Comparison of ENCODE assay signal across 21 mouse cellular contexts in the genomic region with DNA sequence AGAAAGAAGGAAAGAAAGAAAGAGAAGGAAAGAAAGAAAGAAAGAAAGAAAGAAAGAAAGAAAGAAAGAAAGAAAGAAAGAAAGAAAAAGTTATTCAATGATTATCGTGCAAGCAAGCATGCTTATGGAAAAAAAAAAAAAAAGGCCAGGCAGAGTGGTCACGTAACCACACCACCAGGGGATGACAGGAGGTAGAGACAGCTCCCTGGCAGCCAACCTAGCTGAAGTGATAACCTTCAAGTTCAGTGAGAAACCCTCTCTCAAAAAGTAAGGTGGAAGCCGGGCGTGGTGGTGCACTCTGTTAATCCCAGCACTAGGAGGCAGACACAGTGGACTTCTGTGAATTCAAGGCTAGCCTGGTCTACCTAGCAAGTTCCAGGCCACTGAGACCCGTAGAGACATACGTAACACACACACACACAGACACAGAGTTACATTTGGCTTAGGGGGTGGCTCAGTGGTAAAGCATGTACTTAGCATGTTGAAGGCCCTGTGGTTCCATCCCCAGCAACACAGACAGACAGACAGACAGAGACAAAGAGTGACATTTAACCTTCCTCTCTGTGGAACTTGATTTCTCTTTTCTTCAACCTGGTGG. TPM values are rescaled to one million over a fixed set of nuclear protein-coding genes. Genes with fewer than 3 reads are reported as not detected.
A peak's percentile ranks its signal among the peaks of the same experiment; 100 is the strongest.
DNase-seq lines count a peak whose midpoint lies in the region; ATAC-seq and TF ChIP-seq lines count a peak whose summit lies in the region.
"Had no signal": no experiment of that assay in that cellular context is flagged by ENCODE, and none has a peak within 500 bp of the region (broad histone marks: within the 10 kb centered on the region; RNA-seq: fewer than 3 reads in every experiment).

No protein-coding gene starts in this region.

- dilution Hi-C loops in CH12.LX (cut with MboI; ENCODE audit: extremely low pct_ligation_motif_present, extremely low pct_unique_long_range_greater_than_20kb, low sequenced_read_pairs): no loop called here

- peak; percentile 61 for DNase-seq in heart, postnatal 4 days
- no peak for DNase-seq in heart, embryonic 10.5 days (ENCODE audit: low spot score)
- no peak for DNase-seq in CH12.LX (ENCODE audit: extremely low read depth)
- no peak for DNase-seq in right cerebral cortex, postnatal 25 days
- DNase-seq in left cerebral cortex, adult 18-20 months (ENCODE audit: low spot score in 2 of 2): no peak
- DNase-seq: adrenal gland, postnatal 25 days; cerebellum, postnatal 25 days; gastrocnemius, adult 2 months; lung, postnatal 14 days; right cerebral cortex, postnatal 14 days; thymus, postnatal 25 days had no signal

- 77% methylated on average over 6 of the region's 6 CpGs for WGBS in heart, embryonic 10.5 days
- 62% methylated on average over 6 of the region's 6 CpGs for WGBS in liver, embryonic 15.5 days (ENCODE audit: insufficient replicate concordance)
- WGBS in small intestine, adult 2 months: 82% methylated on average over 6 of the region's 6 CpGs

- H3K36me3 ChIP-seq in heart, embryonic 10.5 days: no peaks in the 10 kb centered on the region
- H3K36me3 ChIP-seq in CH12.LX (replicated peaks in 1 of 2; ENCODE audit: control insufficient read depth in 1 of 2, insufficient read depth in 1 of 2, low read length in 1 of 2): peaks cover 55 to 87% of the 10 kb centered on the region in 2 experiments
- H3K36me3 ChIP-seq in liver, embryonic 15.5 days (replicated peaks): 0 out of 2 replicates have a peak, but pooled peaks cover 9% of the 10 kb centered on the region
- H3K36me3 ChIP-seq in small intestine, adult 2 months (ENCODE audit: control insufficient read depth, insufficient read depth, low read length): peaks cover 17% of the 10 kb centered on the region; the same call in 1 of the 2 replicates

- H3K4me2 ChIP-seq in CH12.LX (ENCODE audit: insufficient read depth, low read depth, poor library complexity, severe bottlenecking): peak overlapping the region; percentile 48
- no peak overlapping the region for H3K4me2 ChIP-seq in liver, embryonic 15.5 days
- H3K4me2 ChIP-seq: midbrain, embryonic 12.5 days had no signal

- TF ChIP-seq POLR2A in CH12.LX (IDR thresholded peaks at IDR 0.05; ENCODE audit: low read depth, low read length): no peak
- no peak for TF ChIP-seq POLR2A in small intestine, adult 2 months (IDR thresholded peaks at IDR 0.05; ENCODE audit: low read depth, low read length)

- no peaks in the 10 kb centered on the region for H3K27me3 ChIP-seq in heart, embryonic 10.5 days (ENCODE audit: insufficient read depth, poor library complexity, severe bottlenecking)
- no peaks in the 10 kb centered on the region for H3K27me3 ChIP-seq in CH12.LX (replicated peaks)
- no peaks in the 10 kb centered on the region for H3K27me3 ChIP-seq in liver, embryonic 15.5 days
- H3K27me3 ChIP-seq in small intestine, adult 2 months (ENCODE audit: control insufficient read depth, insufficient read depth, low read length): no peaks in the 10 kb centered on the region
- H3K27me3 ChIP-seq: midbrain, embryonic 12.5 days had no signal

- no peak for ATAC-seq in liver, embryonic 15.5 days (ENCODE audit: insufficient read depth)
- ATAC-seq: forebrain, embryonic 14.5 days had no signal

- TF ChIP-seq CTCF in CH12.LX (conservative IDR thresholded peaks at IDR 0.05 in 1 of 2, IDR thresholded peaks at IDR 0.05 in 1 of 2; ENCODE audit: low read depth in 2 of 2, low read length in 2 of 2): peak in 1 of 2 experiments; percentile 26; a peak in 1 of 4 replicates
- TF ChIP-seq CTCF in small intestine, adult 2 months (IDR thresholded peaks at IDR 0.05; ENCODE audit: extremely low read depth, insufficient read length, insufficient replicate concordance, low read depth, low read length): no peak

- H3K4me1 ChIP-seq in heart, embryonic 10.5 days: peaks cover 31% of the 10 kb centered on the region
- peaks cover 45 to 84% of the 10 kb centered on the region in 2 experiments for H3K4me1 ChIP-seq in CH12.LX (ENCODE audit: control insufficient read depth in 1 of 2, insufficient read depth in 2 of 2)
- peaks cover 66% of the 10 kb centered on the region for H3K4me1 ChIP-seq in liver, embryonic 15.5 days (replicated peaks)
- H3K4me1 ChIP-seq in small intestine, adult 2 months (ENCODE audit: control insufficient read depth, insufficient read depth, insufficient read length, low read length): peaks cover 25% of the 10 kb centered on the region
- H3K4me1 ChIP-seq: midbrain, embryonic 12.5 days had no signal

- H3K9ac ChIP-seq in CH12.LX (ENCODE audit: insufficient read depth, low read depth): peak overlapping the region; percentile 12; the same call in 1 of the 2 replicates
- no peak overlapping the region for H3K9ac ChIP-seq in liver, embryonic 15.5 days
- H3K9ac ChIP-seq: midbrain, embryonic 12.5 days had no signal

- in situ Hi-C loops in CH12.LX (cut with MboI; ENCODE audit: low pct_ligation_motif_present, low pct_unique_long_range_greater_than_20kb, low sequenced_read_pairs): no loop called here

- no peak for TF ChIP-seq EP300 in CH12.LX (IDR thresholded peaks at IDR 0.05; ENCODE audit: low read length)

- no peak; the same call in 1 of the 2 replicates for TF ChIP-seq RAD21 in CH12.LX (IDR thresholded peaks at IDR 0.05; ENCODE audit: low read depth, low read length)

- H3K79me2 ChIP-seq in CH12.LX (replicated peaks; ENCODE audit: control insufficient read depth, extremely low read depth, insufficient read depth, poor library complexity, severe bottlenecking): peaks cover 3% of the 10 kb centered on the region; the same call in 1 of the 2 replicates

- no peaks in the 10 kb centered on the region for H3K9me3 ChIP-seq in heart, embryonic 10.5 days
- H3K9me3 ChIP-seq in CH12.LX (replicated peaks; ENCODE audit: low read length): no peaks in the 10 kb centered on the region
- H3K9me3 ChIP-seq in liver, embryonic 15.5 days (replicated peaks): no peaks in the 10 kb centered on the region
- H3K9me3 ChIP-seq: hindbrain, embryonic 10.5 days; midbrain, embryonic 12.5 days had no signal

- H3K27ac ChIP-seq in heart, embryonic 10.5 days: no peak overlapping the region
- H3K27ac ChIP-seq in CH12.LX (ENCODE audit: insufficient read depth, low read depth): peak overlapping the region; percentile 94
- 0 out of 2 replicates have a peak overlapping the region, but pooled peaks have one; percentile 19 for H3K27ac ChIP-seq in liver, embryonic 15.5 days (replicated peaks)
- H3K27ac ChIP-seq in small intestine, adult 2 months (ENCODE audit: insufficient read depth, low read depth, low read length): peak overlapping the region; percentile 59
- H3K27ac ChIP-seq: gastrocnemius, adult 2 months; hindbrain, embryonic 10.5 days; midbrain, embryonic 12.5 days had no signal

- H3K4me3 ChIP-seq in heart, embryonic 10.5 days: no peak overlapping the region
- peak overlapping the region in 1 of 3 experiments; percentile 19 for H3K4me3 ChIP-seq in CH12.LX (replicated peaks in 1 of 3; ENCODE audit: low read depth in 2 of 3, low read length in 2 of 3, poor library complexity in 1 of 3)
- no peak overlapping the region for H3K4me3 ChIP-seq in liver, embryonic 15.5 days (replicated peaks)
- H3K4me3 ChIP-seq in small intestine, adult 2 months (ENCODE audit: low read depth, low read length): 0 out of 2 replicates have a peak overlapping the region, but pooled peaks have one; percentile 7
- H3K4me3 ChIP-seq: gastrocnemius, adult 2 months; hindbrain, embryonic 10.5 days; midbrain, embryonic 12.5 days had no signal

RNA-seq across cellular contexts. Expression of gene Phb2, which starts 10.8 kb away (rescaled TPM):
- total RNA-seq in heart, postnatal 4 days (2021): 100 to 1,000 TPM; 398 to 399 TPM
- polyA plus RNA-seq in heart, embryonic 10.5 days (2016; fragmentation: Nextera tagmentation; extraction: Ambion mirVana): 438 and 483 TPM in 2 replicates
- total RNA-seq in CH12.LX (2012; rRNA removed) (440 and 578 TPM in 2 replicates), CH12.LX (2014; rRNA removed) (380 and 405 TPM in 2 replicates)
- 623 and 694 TPM in 2 replicates for polyA plus RNA-seq in CH12.LX (2012; ENCODE audit: insufficient read length, low read depth)
- 242 and 243 TPM in 2 replicates for polyA plus RNA-seq in liver, embryonic 15.5 days (2015; fragmentation: Nextera tagmentation; extraction: Ambion mirVana)
- 87.7 and 122 TPM in 2 replicates for polyA plus RNA-seq in small intestine, adult 2 months (2012; rRNA removed)
- total RNA-seq in left cerebral cortex, adult 18-20 months (2021): 100 to 1,000 TPM; 115 to 117 TPM

RNA-seq across cellular contexts. Expression of gene Emg1, which starts 11.0 kb away (rescaled TPM):
- 10 to 100 TPM; 72.9 to 73.6 TPM for total RNA-seq in heart, postnatal 4 days (2021)
- 162 and 216 TPM in 2 replicates for polyA plus RNA-seq in heart, embryonic 10.5 days (2016; fragmentation: Nextera tagmentation; extraction: Ambion mirVana)
- 352 and 439 TPM in 2 replicates for total RNA-seq in CH12.LX (2012; rRNA removed)
- 481 and 498 TPM in 2 replicates for total RNA-seq in CH12.LX (2014; rRNA removed)
- polyA plus RNA-seq in CH12.LX (2012; ENCODE audit: insufficient read length, low read depth): 301 and 408 TPM in 2 replicates
- polyA plus RNA-seq in liver, embryonic 15.5 days (2015; fragmentation: Nextera tagmentation; extraction: Ambion mirVana): 122 and 128 TPM in 2 replicates
- polyA plus RNA-seq in small intestine, adult 2 months (2012; rRNA removed): 26.8 and 34.9 TPM in 2 replicates
- 10 to 100 TPM; 45.7 to 49.1 TPM for total RNA-seq in left cerebral cortex, adult 18-20 months (2021)

RNA-seq across cellular contexts. Expression of gene Ptpn6, which starts 15.5 kb away (rescaled TPM):
- 1 to 10 TPM; 5.3 to 5.4 TPM for total RNA-seq in heart, postnatal 4 days (2021)
- polyA plus RNA-seq in heart, embryonic 10.5 days (2016; fragmentation: Nextera tagmentation; extraction: Ambion mirVana): 5.9 and 8.6 TPM in 2 replicates
- 247 and 283 TPM in 2 replicates for total RNA-seq in CH12.LX (2012; rRNA removed)
- 300 and 327 TPM in 2 replicates for total RNA-seq in CH12.LX (2014; rRNA removed)
- polyA plus RNA-seq in CH12.LX (2012; ENCODE audit: insufficient read length, low read depth): 585 and 814 TPM in 2 replicates
- polyA plus RNA-seq in liver, embryonic 15.5 days (2015; fragmentation: Nextera tagmentation; extraction: Ambion mirVana): 38.1 and 43.7 TPM in 2 replicates
- polyA plus RNA-seq in small intestine, adult 2 months (2012; rRNA removed): 23.0 and 41.0 TPM in 2 replicates
- total RNA-seq in left cerebral cortex, adult 18-20 months (2021): 1 to 10 TPM; 2.5 to 5.1 TPM

RNA-seq across cellular contexts. Expression of gene Grcc10, which starts 18.2 kb away (rescaled TPM):
- 100 to 1,000 TPM; 259 to 300 TPM for total RNA-seq in heart, postnatal 4 days (2021)
- 297 and 301 TPM in 2 replicates for polyA plus RNA-seq in heart, embryonic 10.5 days (2016; fragmentation: Nextera tagmentation; extraction: Ambion mirVana)
- total RNA-seq in CH12.LX (2012; rRNA removed) (146 and 197 TPM in 2 replicates), CH12.LX (2014; rRNA removed) (59.3 and 64.3 TPM in 2 replicates)
- 88.4 and 93.7 TPM in 2 replicates for polyA plus RNA-seq in CH12.LX (2012; ENCODE audit: insufficient read length, low read depth)
- polyA plus RNA-seq in liver, embryonic 15.5 days (2015; fragmentation: Nextera tagmentation; extraction: Ambion mirVana): 75.9 and 76.4 TPM in 2 replicates
- 80.4 and 143 TPM in 2 replicates for polyA plus RNA-seq in small intestine, adult 2 months (2012; rRNA removed)
- 100 to 1,000 TPM; 321 to 335 TPM for total RNA-seq in left cerebral cortex, adult 18-20 months (2021)

RNA-seq across cellular contexts. Expression of gene Gm45234, which starts 32.8 kb away (rescaled TPM):
- total RNA-seq in heart, postnatal 4 days (2021): 1 to 10 TPM in 1 of 2 experiments, not detected in 1; 2.1 TPM
- not detected in 2 replicates for polyA plus RNA-seq in heart, embryonic 10.5 days (2016; fragmentation: Nextera tagmentation; extraction: Ambion mirVana)
- total RNA-seq in CH12.LX (2012; rRNA removed): not detected in 2 replicates
- not detected in 2 replicates for total RNA-seq in CH12.LX (2014; rRNA removed)
- polyA plus RNA-seq in CH12.LX (2012; ENCODE audit: insufficient read length, low read depth): not detected in 2 replicates
- polyA plus RNA-seq in liver, embryonic 15.5 days (2015; fragmentation: Nextera tagmentation; extraction: Ambion mirVana): not detected in 2 replicates
- polyA plus RNA-seq in small intestine, adult 2 months (2012; rRNA removed): not detected in 2 replicates
- 1 to 10 TPM in 1 of 2 experiments, not detected in 1; 1.4 TPM for total RNA-seq in left cerebral cortex, adult 18-20 months (2021)
- total RNA-seq: adrenal gland, postnatal 25 days; gastrocnemius, adult 2 months; left cerebral cortex, postnatal 10 days had no signal
- polyA plus RNA-seq: C2C12; forebrain, embryonic 14.5 days; hindbrain, embryonic 10.5 days; intestine, embryonic 14.5 days; kidney, embryonic 16.5 days; limb, embryonic 14.5 days; midbrain, embryonic 12.5 days had no signal

Comparison
In these comparisons a context has a peak if more than half of its experiments do, and no peak if none do; other contexts are left out.
1. RNA of gene Ptpn6, which starts 15.5 kb away (polyA plus RNA-seq): 585 to 814 TPM in CH12.LX; 23.0 to 41.0 TPM in small intestine, adult 2 months, 38.1 to 43.7 TPM in liver, embryonic 15.5 days and 5.9 to 8.6 TPM in heart, embryonic 10.5 days; every median in the first group is over 10 times any median in the second.